ENCODE assay signal across 19 mouse cellular contexts in the genomic region with DNA sequence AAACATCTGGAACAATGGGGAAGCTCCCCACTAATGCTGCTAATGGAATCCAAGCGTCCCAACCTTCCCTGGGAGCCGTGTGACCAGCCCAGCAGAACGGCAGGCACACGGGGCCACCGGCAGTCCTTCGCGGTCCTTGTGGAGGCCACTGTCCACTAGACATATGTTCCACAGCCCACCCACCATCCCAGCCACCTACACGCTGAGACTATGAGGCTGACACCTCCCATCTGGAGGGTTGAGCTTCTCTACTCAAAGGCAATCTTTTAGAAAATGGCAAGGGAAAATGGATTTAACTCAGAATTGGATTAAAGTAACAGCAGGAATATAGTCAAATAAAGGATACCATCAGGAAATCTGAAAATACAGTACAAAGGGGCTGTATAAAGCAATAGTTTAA. TPM values are rescaled to one million over a fixed set of nuclear protein-coding genes. Genes with fewer than 3 reads are reported as not detected.
DNase-seq lines count a peak whose midpoint lies in the region; ATAC-seq lines count a peak whose summit lies in the region.
"Had no signal": no experiment of that assay in that cellular context is flagged by ENCODE, and none has a peak within 500 bp of the region (broad histone marks: within the 10 kb centered on the region; RNA-seq: fewer than 3 reads in every experiment).

No protein-coding gene starts in this region.

- no peaks in the 10 kb centered on the region for H3K27me3 ChIP-seq in heart, embryonic 12.5 days (replicated peaks)
- H3K27me3 ChIP-seq: embryonic facial prominence, embryonic 12.5 days; forebrain, embryonic 13.5 days; forebrain, embryonic 15.5 days had no signal

- H3K4me2 ChIP-seq in heart, embryonic 12.5 days: no peak overlapping the region
- H3K4me2 ChIP-seq: embryonic facial prominence, embryonic 12.5 days; forebrain, embryonic 13.5 days; forebrain, embryonic 15.5 days had no signal

- H3K9ac ChIP-seq in heart, embryonic 12.5 days: no peak overlapping the region
- H3K9ac ChIP-seq: embryonic facial prominence, embryonic 12.5 days; forebrain, embryonic 13.5 days; forebrain, embryonic 15.5 days had no signal

- H3K27ac ChIP-seq in heart, embryonic 12.5 days (ENCODE audit: poor library complexity, severe bottlenecking): no peak overlapping the region
- H3K27ac ChIP-seq: embryonic facial prominence, embryonic 10.5 days; embryonic facial prominence, embryonic 12.5 days; forebrain, embryonic 13.5 days; forebrain, embryonic 15.5 days had no signal

- 77% methylated on average over 8 of the region's 8 CpGs for WGBS in heart, embryonic 12.5 days

- no peak for ATAC-seq in heart, embryonic 12.5 days (ENCODE audit: insufficient number of reproducible peaks, low FRiP score)
- ATAC-seq: forebrain, embryonic 13.5 days; forebrain, embryonic 15.5 days had no signal

- H3K4me1 ChIP-seq in heart, embryonic 12.5 days (replicated peaks): no peaks in the 10 kb centered on the region
- H3K4me1 ChIP-seq: embryonic facial prominence, embryonic 10.5 days; embryonic facial prominence, embryonic 12.5 days; forebrain, embryonic 13.5 days; forebrain, embryonic 15.5 days had no signal

- intact Hi-C loops in heart, postnatal 10 days (cut with DNase I): no loop called here
- intact Hi-C loops in left cerebral cortex, postnatal 10 days (cut with DNase I): no loop called here

- no peak overlapping the region for H3K4me3 ChIP-seq in heart, embryonic 12.5 days
- H3K4me3 ChIP-seq: embryonic facial prominence, embryonic 10.5 days; embryonic facial prominence, embryonic 12.5 days; forebrain, embryonic 13.5 days; forebrain, embryonic 15.5 days had no signal

- peak; percentile 17 to 21 for DNase-seq in frontal cortex, postnatal 36 days (ENCODE audit: low spot score in 2 of 2)
- no peak for DNase-seq in frontal cortex, postnatal 25 days (ENCODE audit: low spot score in 2 of 2)
- peak; percentile 11 to 13 for DNase-seq in heart, postnatal 10 days
- DNase-seq in brain, adult 2 months (ENCODE audit: low read depth, low spot score): peak; percentile 54
- no peak for DNase-seq in left cerebral cortex, postnatal 10 days (ENCODE audit: extremely low spot score in 1 of 2, low spot score in 2 of 2)
- DNase-seq: adrenal gland, adult 2 months; adrenal gland, postnatal 10 days; adrenal gland, postnatal 25 days; cerebellum, adult 11-12 months; cerebellum, adult 2 months; cerebellum, adult 9-10 months; cerebellum, postnatal 10 days; cerebellum, postnatal 25 days had no signal

- no peaks in the 10 kb centered on the region for H3K9me3 ChIP-seq in heart, embryonic 12.5 days (replicated peaks)
- H3K9me3 ChIP-seq: embryonic facial prominence, embryonic 10.5 days; embryonic facial prominence, embryonic 12.5 days; forebrain, embryonic 13.5 days; forebrain, embryonic 15.5 days had no signal

- no peaks in the 10 kb centered on the region for H3K36me3 ChIP-seq in heart, embryonic 12.5 days
- H3K36me3 ChIP-seq: embryonic facial prominence, embryonic 10.5 days; embryonic facial prominence, embryonic 12.5 days; forebrain, embryonic 15.5 days had no signal

RNA-seq across cellular contexts. Expression of a gene that starts 23.4 kb away (rescaled TPM):
- under 1 TPM in 1 of 2 experiments, not detected in 1; 0.07 TPM for total RNA-seq in heart, postnatal 10 days (2021)
- 0.17 and 0.73 TPM in 2 replicates for polyA plus RNA-seq in heart, embryonic 12.5 days (2016; fragmentation: Nextera tagmentation; extraction: Ambion mirVana)
- 10 to 100 TPM; 19.8 to 20.9 TPM for total RNA-seq in left cerebral cortex, postnatal 10 days (2021)
- polyA plus RNA-seq: C2C12 had no signal

Comparison
In these comparisons a context has a peak if more than half of its experiments do, and no peak if none do; other contexts are left out.
1. DNase-seq: peak in frontal cortex, postnatal 36 days (2 of 2), heart, postnatal 10 days (2 of 2) and brain, adult 2 months (single experiment); none in frontal cortex, postnatal 25 days (0 of 2) and left cerebral cortex, postnatal 10 days (0 of 2).
2. RNA of a gene that starts 23.4 kb away (total RNA-seq): 19.8 to 20.9 TPM in left cerebral cortex, postnatal 10 days; 0.07 TPM in heart, postnatal 10 days; every median in the first group is over 10 times any median in the second.